Mouse (Mus musculus) heart, postnatal 0 days (tissue): ENCODE measurements around the gene Zmiz1. TPM values are rescaled to one million over a fixed set of nuclear protein-coding genes. Genes with fewer than 3 reads are reported as not detected.
A peak's percentile ranks its signal among the peaks of the same experiment; 100 is the strongest.

Source experiments
- ATAC-seq: fragments of 200-750 bp; cut with Nextera tagmentation; 2 replicates; pipeline ENCODE4 v1.8.0; 2017; ENCODE audit warnings: low read depth, moderate number of reproducible peaks, moderate library complexity; ENCODE audit not compliant: insufficient read depth
- DNase-seq: peaks from one replicate; pipeline ENCODE4 v3.0.0-alpha.2; 2016; ENCODE audit warnings: low spot score
- H3K27ac ChIP-seq: fragments of 300-500 bp; sonication (generic); 2 replicates; pipeline ENCODE4 v1.5.1; 2014; ENCODE audit warnings: low read depth, mild to moderate bottlenecking
- H3K27me3 ChIP-seq: fragments of 300-500 bp; sonication (generic); 2 replicates; pipeline ENCODE4 v1.6.1; 2014; ENCODE audit warnings: low read length, mixed read lengths; ENCODE audit not compliant: control insufficient read depth, insufficient read depth
- H3K36me3 ChIP-seq: fragments of 300-500 bp; sonication (generic); replicated peaks from 2 replicates; pipeline ENCODE4 v1.6.1; 2014; ENCODE audit warnings: low read length, mixed read lengths; ENCODE audit not compliant: control insufficient read depth, insufficient read depth
- H3K4me1 ChIP-seq: fragments of 300-500 bp; sonication (generic); 2 replicates; pipeline ENCODE4 v1.6.1; 2014; ENCODE audit warnings: antibody characterized with exemption; ENCODE audit not compliant: control insufficient read depth, insufficient read depth
- H3K4me2 ChIP-seq: fragments of 300-500 bp; sonication (generic); 2 replicates; pipeline ENCODE4 v1.6.1; 2014; ENCODE audit warnings: low read depth, mild to moderate bottlenecking, low read length, moderate library complexity
- H3K4me3 ChIP-seq: fragments of 300-500 bp; sonication (generic); 2 replicates; pipeline ENCODE4 v1.5.1; 2014; ENCODE audit warnings: low read depth, low read length
- H3K9ac ChIP-seq: fragments of 300-500 bp; sonication (generic); replicated peaks from 2 replicates; pipeline ENCODE4 v1.6.1; 2014; ENCODE audit warnings: low read depth, low read length, mixed read lengths
- H3K9me3 ChIP-seq: fragments of 300-500 bp; sonication (generic); replicated peaks from 2 replicates; pipeline ENCODE4 v1.6.1; 2016; ENCODE audit warnings: low read length; ENCODE audit not compliant: control insufficient read depth
- CTCF ChIP-seq: IDR thresholded peaks from 2 replicates; pipeline ENCODE4 v1.5.1; 2016; ENCODE audit warnings: antibody characterized with exemption, control low read depth, low read depth
- EP300 ChIP-seq: IDR thresholded peaks from 2 replicates; pipeline ENCODE4 v1.6.1; 2016; ENCODE audit warnings: antibody characterized with exemption, low read depth
- WGBS: fragments of 180-500 bp; shearing (Covaris S2); extraction: QIAGEN DNeasy Blood & Tissue Kit; methylation state at CpG from one replicate; pipeline ENCODE4 v1.1.7; 2014; 5-methylcytosine and 5-hydroxymethylcytosine counted together
- polyA plus RNA-seq: library from polyadenylated mRNA; unstranded; fragments of >200 nt; fragmentation: Nextera tagmentation; extraction: Ambion mirVana; gene quantifications from 2 replicates; pipeline ENCODE4 v1.2.1, GENCODE M21; 2015
- total RNA-seq: library from RNA; depleted of rRNA; stranded (reverse); fragments of >200 nt; gene quantifications from 2 replicates; pipeline ENCODE4 v1.2.3, GENCODE M21; 2014; ENCODE audit warnings: low replicate concordance

Zmiz1 gene
- total and polyA plus RNA-seq, 2 experiments from 2014 or later: 13.8 to 41.0 TPM

- peak; percentile 52 for ATAC-seq
- Histone ChIP-seq H3K36me3 (no peaks in the 10 kb centered on the region), H3K4me3 (peak overlapping the region; percentile 81), H3K4me1 (peaks cover 66% of the 10 kb centered on the region), H3K9me3 (no peaks in the 10 kb centered on the region), H3K27me3 (no peaks in the 10 kb centered on the region), H3K27ac (peak overlapping the region; percentile 90), H3K9ac (peak overlapping the region; percentile 82), H3K4me2 (peak overlapping the region; percentile 100)
- 6% methylated on average over 24 of the region's 31 CpGs for WGBS
- DNase-seq: peak; percentile 74
- TF ChIP-seq EP300: peak; percentile 47; the same call in 1 of the 2 replicates
- no peak for TF ChIP-seq CTCF
Observed at GRCm38 (mm10) chr14:25606372-25607140, 147.6 kb downstream of the Zmiz1 start.

DNA sequence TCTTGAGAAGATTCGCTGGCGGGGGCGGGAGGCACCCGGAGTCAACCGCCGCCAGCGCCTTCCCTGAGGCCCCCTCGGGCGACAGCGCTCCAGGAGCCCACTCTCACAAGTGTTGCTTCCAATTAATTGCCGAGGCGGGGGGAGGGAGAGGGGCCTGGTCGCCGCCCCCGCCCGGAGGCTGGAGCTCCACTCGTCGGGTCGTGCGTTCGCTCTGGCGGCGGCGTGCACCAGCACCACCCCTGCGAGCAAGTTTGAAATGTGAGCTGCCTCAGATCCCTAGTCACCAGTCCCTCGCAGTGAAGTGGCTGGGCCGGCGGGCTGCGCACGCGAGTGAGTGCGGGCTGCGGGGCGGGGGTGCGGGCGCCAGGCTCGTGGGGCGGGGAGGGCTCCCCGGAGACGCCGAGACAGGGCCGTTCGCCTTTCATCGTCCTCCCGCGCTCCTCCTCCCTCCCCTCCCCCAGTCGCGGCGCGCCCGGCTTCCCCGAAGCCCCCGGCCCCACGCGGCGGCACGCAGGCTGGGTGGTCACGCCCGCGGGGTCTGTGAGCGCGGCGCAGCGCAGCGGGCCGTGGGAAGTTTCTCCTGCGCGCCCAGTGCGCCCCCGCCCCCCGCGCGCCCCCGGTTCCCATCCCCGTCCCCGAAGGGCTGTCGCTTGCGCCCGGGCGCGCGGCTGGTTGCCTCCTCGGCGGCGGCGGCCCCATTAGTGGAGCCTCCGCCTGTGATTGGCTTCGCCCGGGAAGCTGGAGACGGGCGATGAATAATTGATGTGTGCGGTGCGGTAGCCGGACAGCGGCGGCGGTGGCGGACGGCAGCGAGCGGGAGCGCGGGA, 148.4 kb downstream of the Zmiz1 start:
- peak overlapping the region; percentile 81 for H3K4me3 ChIP-seq
- H3K27me3 ChIP-seq: no peaks in the 10 kb centered on the region
- peak overlapping the region; percentile 100 for H3K4me2 ChIP-seq
- DNase-seq (peak; percentile 70), ATAC-seq (peak; percentile 62)
- H3K4me1 ChIP-seq: peaks cover 66% of the 10 kb centered on the region
- H3K9ac ChIP-seq: peak overlapping the region; percentile 82
- H3K36me3 ChIP-seq: 0 out of 2 replicates have a peak, but pooled peaks cover 2% of the 10 kb centered on the region
- WGBS: under 1% methylated on average over 89 of the region's 103 CpGs
- peak overlapping the region; percentile 90 for H3K27ac ChIP-seq
- TF ChIP-seq CTCF (no peak), EP300 (no peak)
- no peaks in the 10 kb centered on the region for H3K9me3 ChIP-seq

GRCm38 (mm10) chr14:25607968-25608491, 149.0 kb downstream of the Zmiz1 start:
- TF ChIP-seq CTCF (no peak), EP300 (no peak)
- ATAC-seq: peak; percentile 63
- Histone ChIP-seq H3K9me3 (no peaks in the 10 kb centered on the region), H3K27ac (peak overlapping the region; percentile 90), H3K9ac (peak overlapping the region; percentile 82), H3K4me3 (peak overlapping the region; percentile 81), H3K4me1 (peaks cover 66% of the 10 kb centered on the region), H3K27me3 (no peaks in the 10 kb centered on the region), H3K4me2 (peak overlapping the region; percentile 100), H3K36me3 (0 out of 2 replicates have a peak, but pooled peaks cover 7% of the 10 kb centered on the region)
- DNase-seq: peak; percentile 47
- WGBS: under 1% methylated on average over 36 of the region's 53 CpGs

DNA sequence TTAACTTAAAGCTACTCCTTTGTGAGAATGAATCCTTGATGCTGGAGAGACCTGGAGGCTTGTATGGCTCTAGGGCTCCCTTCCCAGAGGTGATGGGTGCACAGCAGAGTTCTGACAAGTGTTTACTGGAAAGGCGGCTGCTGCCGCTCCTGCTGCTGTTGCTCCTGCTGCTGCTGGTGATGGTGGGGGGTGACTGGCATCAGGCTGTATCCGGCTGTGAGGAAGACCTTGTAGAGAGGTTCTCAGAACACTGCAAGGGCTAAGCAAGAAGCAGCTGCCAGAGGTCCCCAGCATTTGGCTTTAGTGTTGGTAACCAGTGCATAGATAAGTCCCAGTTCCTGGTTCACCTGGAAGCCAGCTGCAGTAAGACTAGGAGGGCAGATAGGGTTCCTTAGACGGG, 149.6 kb downstream of the Zmiz1 start:
- H3K4me2 ChIP-seq: peak overlapping the region; percentile 100

DNA sequence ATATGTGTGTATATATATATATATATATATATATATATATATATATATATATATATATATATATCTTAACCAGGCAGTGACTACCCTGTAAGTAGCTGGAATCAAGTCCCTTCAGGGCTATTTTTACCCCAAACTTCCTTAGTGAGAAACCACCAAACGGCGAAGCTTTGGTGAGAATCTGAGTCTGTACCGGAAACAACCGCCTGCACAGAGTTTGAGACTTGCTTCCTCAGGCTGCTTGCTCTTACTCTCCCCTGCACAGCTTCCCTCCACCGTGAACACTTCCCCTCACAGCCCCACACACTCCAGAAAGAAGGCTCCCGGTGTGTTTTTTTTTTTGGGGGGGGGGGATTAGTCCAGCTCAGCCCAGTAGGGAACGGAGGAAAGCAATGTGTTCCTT, 150.4 kb downstream of the Zmiz1 start:
- peak overlapping the region; percentile 3 for H3K4me2 ChIP-seq
- no peak for ATAC-seq
- H3K36me3 ChIP-seq: 0 out of 2 replicates have a peak, but pooled peaks cover 7% of the 10 kb centered on the region
- no peak overlapping the region for H3K27ac ChIP-seq
- peak; percentile 31 for DNase-seq
- H3K27me3 ChIP-seq: no peaks in the 10 kb centered on the region
- TF ChIP-seq EP300 (no peak), CTCF (no peak)
- 48% methylated on average over 7 of the region's 7 CpGs for WGBS
- peaks cover 56% of the 10 kb centered on the region for H3K4me1 ChIP-seq
- H3K4me3 ChIP-seq: no peak overlapping the region
- H3K9me3 ChIP-seq: no peaks in the 10 kb centered on the region
- no peak overlapping the region for H3K9ac ChIP-seq

More for the DNA sequence above, 149.6 kb downstream of the Zmiz1 start:
- Histone ChIP-seq H3K4me3 (peak overlapping the region; percentile 81), H3K36me3 (0 out of 2 replicates have a peak, but pooled peaks cover 7% of the 10 kb centered on the region), H3K27me3 (no peaks in the 10 kb centered on the region), H3K4me1 (peaks cover 61% of the 10 kb centered on the region), H3K9ac (peak overlapping the region; percentile 82), H3K9me3 (no peaks in the 10 kb centered on the region), H3K27ac (peak overlapping the region; percentile 90)
- TF ChIP-seq EP300 (no peak), CTCF (no peak)
- 16% methylated on average over 4 of the region's 4 CpGs for WGBS
- DNase-seq (peak; percentile 7), ATAC-seq (no peak)
